Mouse (Mus musculus) midbrain, embryonic 16.5 days (tissue): ENCODE measurements around the gene Prnp. TPM values are rescaled to one million over a fixed set of nuclear protein-coding genes. Genes with fewer than 3 reads are reported as not detected.

Source experiments
- ATAC-seq: fragments of 200-750 bp; cut with Nextera tagmentation; 2 replicates; pipeline ENCODE4 v1.8.0; 2017; ENCODE audit warnings: moderate TSS enrichment
- H3K27ac ChIP-seq: fragments of 300-500 bp; sonication (generic); 2 replicates; pipeline ENCODE4 v1.5.1; 2014; ENCODE audit warnings: mild to moderate bottlenecking, low read length, mixed read lengths
- H3K27me3 ChIP-seq: fragments of 300-500 bp; sonication (generic); 2 replicates; pipeline ENCODE4 v1.6.1; 2014; ENCODE audit warnings: low read depth, low read length, mixed read lengths; ENCODE audit not compliant: control insufficient read depth, insufficient read depth
- H3K36me3 ChIP-seq: fragments of 300-500 bp; sonication (generic); 2 replicates; pipeline ENCODE4 v1.6.1; 2014; ENCODE audit warnings: mild to moderate bottlenecking, low read length, moderate library complexity, mixed read lengths; ENCODE audit not compliant: control insufficient read depth, insufficient read depth
- H3K4me1 ChIP-seq: fragments of 300-500 bp; sonication (generic); 2 replicates; pipeline ENCODE4 v1.6.1; 2014; ENCODE audit warnings: mild to moderate bottlenecking, low read length, mixed read lengths; ENCODE audit not compliant: control insufficient read depth, insufficient read depth
- H3K4me2 ChIP-seq: fragments of 300-500 bp; sonication (generic); 2 replicates; pipeline ENCODE4 v1.6.1; 2014; ENCODE audit warnings: mild to moderate bottlenecking, low read length, mixed read lengths
- H3K4me3 ChIP-seq: fragments of 300-500 bp; sonication (generic); 2 replicates; pipeline ENCODE4 v1.5.1; 2014; ENCODE audit warnings: low read depth, mild to moderate bottlenecking, low read length, moderate library complexity, mixed read lengths
- H3K9ac ChIP-seq: fragments of 300-500 bp; sonication (generic); 2 replicates; pipeline ENCODE4 v1.6.1; 2014; ENCODE audit warnings: low read depth, low read length, mixed read lengths
- H3K9me3 ChIP-seq: fragments of 300-500 bp; sonication (generic); replicated peaks from 2 replicates; pipeline ENCODE4 v1.6.1; 2014; ENCODE audit warnings: mild to moderate bottlenecking, low read length, mixed read lengths; ENCODE audit not compliant: control insufficient read depth, poor library complexity, severe bottlenecking
- WGBS: fragments of 180-500 bp; shearing (Covaris S2); extraction: QIAGEN DNeasy Blood & Tissue Kit; methylation state at CpG from one replicate; pipeline ENCODE4 v1.1.7; 2014; 5-methylcytosine and 5-hydroxymethylcytosine counted together
- polyA plus RNA-seq: library from polyadenylated mRNA; unstranded; fragments of >200 nt; fragmentation: Nextera tagmentation; extraction: Ambion mirVana; gene quantifications from 2 replicates; pipeline ENCODE4 v1.2.1, GENCODE M21; 2015

The Prnp gene
- polyA plus RNA-seq, 1 experiment from 2014 or later: 194 TPM

- no peaks in the 10 kb centered on the region for H3K36me3 ChIP-seq
- no peak overlapping the region for H3K4me3 ChIP-seq
- ATAC-seq: peak; percentile 30; the same call in 1 of the 2 replicates
- H3K27me3 ChIP-seq: peaks cover 16% of the 10 kb centered on the region
- H3K4me2 ChIP-seq: no peak overlapping the region
- H3K9ac ChIP-seq: peak overlapping the region; percentile 25; the same call in 1 of the 2 replicates
- WGBS: 51% methylated on average over 9 of the region's 9 CpGs
- no peak overlapping the region for H3K27ac ChIP-seq
- peaks cover 4% of the 10 kb centered on the region; the same call in 1 of the 2 replicates for H3K4me1 ChIP-seq
- H3K9me3 ChIP-seq: no peaks in the 10 kb centered on the region
Measured at GRCm38 (mm10) chr2:131949767-131950597, 40.3 kb downstream of the Prnp start.

GRCm38 (mm10) chr2:131950598-131951095, 40.9 kb downstream of the Prnp start, which contains the start of gene Prnd:
TSS of gene Prnd (plus strand) at chr2:131950861.
- Histone ChIP-seq H3K9me3 (no peaks in the 10 kb centered on the region), H3K4me1 (peaks cover 4% of the 10 kb centered on the region; the same call in 1 of the 2 replicates), H3K4me3 (no peak within 1 kb of the TSS), H3K27ac (no peak within 1 kb of the TSS), H3K36me3 (no peaks in the 10 kb centered on the region), H3K9ac (peak within 1 kb of the TSS; percentile 25; the same call in 1 of the 2 replicates), H3K4me2 (no peak within 1 kb of the TSS), H3K27me3 (peaks cover 16% of the 10 kb centered on the region)
- WGBS: 19% methylated on average over 11 of the region's 11 CpGs
- ATAC-seq: 0 out of 2 replicates have a peak, but pooled peaks have one; percentile 25

- Histone ChIP-seq H3K27me3 (peaks cover 16% of the 10 kb centered on the region), H3K9me3 (no peaks in the 10 kb centered on the region), H3K4me2 (no peak overlapping the region), H3K4me3 (no peak overlapping the region), H3K4me1 (peaks cover 4% of the 10 kb centered on the region; the same call in 1 of the 2 replicates), H3K36me3 (no peaks in the 10 kb centered on the region), H3K27ac (no peak overlapping the region), H3K9ac (no peak overlapping the region)
- ATAC-seq: no peak
- 59% methylated on average over 2 of the region's 2 CpGs for WGBS
Measured at GRCm38 (mm10) chr2:131952456-131952855, 42.7 kb downstream of the Prnp start.

GRCm38 (mm10) chr2:131952961-131953538, 43.3 kb downstream of the Prnp start:
- peaks cover 4% of the 10 kb centered on the region; the same call in 1 of the 2 replicates for H3K4me1 ChIP-seq
- no peak; the same call in 1 of the 2 replicates for ATAC-seq
- peak overlapping the region; percentile 26 for H3K4me3 ChIP-seq
- WGBS: 18% methylated on average over 29 of the region's 29 CpGs
- H3K27ac ChIP-seq: no peak overlapping the region
- peak overlapping the region; percentile 45 for H3K4me2 ChIP-seq
- H3K9ac ChIP-seq: no peak overlapping the region; the same call in 1 of the 2 replicates
- H3K27me3 ChIP-seq: peaks cover 16% of the 10 kb centered on the region
- H3K9me3 ChIP-seq: no peaks in the 10 kb centered on the region
- no peaks in the 10 kb centered on the region for H3K36me3 ChIP-seq

- no peaks in the 10 kb centered on the region for H3K9me3 ChIP-seq
- WGBS: 92% methylated on average over 4 of the region's 4 CpGs
- ATAC-seq: no peak
- no peak overlapping the region for H3K4me3 ChIP-seq
- H3K27ac ChIP-seq: no peak overlapping the region
- H3K4me1 ChIP-seq: peaks cover 4% of the 10 kb centered on the region; the same call in 1 of the 2 replicates
- no peaks in the 10 kb centered on the region for H3K36me3 ChIP-seq
- peaks cover 16% of the 10 kb centered on the region for H3K27me3 ChIP-seq
- no peak overlapping the region for H3K9ac ChIP-seq
- peak overlapping the region; percentile 45; the same call in 1 of the 2 replicates for H3K4me2 ChIP-seq
Measured at GRCm38 (mm10) chr2:131953711-131954110, 44.0 kb downstream of the Prnp start.

- Histone ChIP-seq H3K9ac (no peak overlapping the region), H3K27ac (no peak overlapping the region), H3K9me3 (no peaks in the 10 kb centered on the region), H3K27me3 (peaks cover 16% of the 10 kb centered on the region), H3K4me3 (peak overlapping the region; percentile 41), H3K4me2 (peak overlapping the region; percentile 75), H3K36me3 (no peaks in the 10 kb centered on the region), H3K4me1 (peaks cover 4% of the 10 kb centered on the region; the same call in 1 of the 2 replicates)
- 62% methylated on average over 9 of the region's 9 CpGs for WGBS
- ATAC-seq: peak; percentile 25
Measured at GRCm38 (mm10) chr2:131954835-131955234, 45.1 kb downstream of the Prnp start.

- Histone ChIP-seq H3K36me3 (no peaks in the 10 kb centered on the region), H3K27ac (no peak overlapping the region), H3K4me3 (peak overlapping the region; percentile 41), H3K9me3 (no peaks in the 10 kb centered on the region), H3K4me2 (peak overlapping the region; percentile 75), H3K27me3 (peaks cover 16% of the 10 kb centered on the region), H3K4me1 (peaks cover 4% of the 10 kb centered on the region; the same call in 1 of the 2 replicates), H3K9ac (peak overlapping the region; percentile 8; the same call in 1 of the 2 replicates)
- WGBS: 2% methylated on average over 17 of the region's 17 CpGs
- peak; percentile 81 for ATAC-seq
Measured at GRCm38 (mm10) chr2:131955264-131955663, 45.5 kb downstream of the Prnp start.

GRCm38 (mm10) chr2:131956336-131957256, 46.9 kb downstream of the Prnp start:
- H3K4me3 ChIP-seq: no peak overlapping the region
- WGBS: 84% methylated on average over 7 of the region's 7 CpGs
- no peaks in the 10 kb centered on the region for H3K36me3 ChIP-seq
- no peak overlapping the region for H3K9ac ChIP-seq
- no peaks in the 10 kb centered on the region for H3K9me3 ChIP-seq
- no peak overlapping the region for H3K27ac ChIP-seq
- no peak for ATAC-seq
- peaks cover 4% of the 10 kb centered on the region; the same call in 1 of the 2 replicates for H3K4me1 ChIP-seq
- H3K4me2 ChIP-seq: no peak overlapping the region
- peaks cover 16% of the 10 kb centered on the region for H3K27me3 ChIP-seq
